Mouse (Mus musculus) liver, adult 2 months (tissue): ENCODE measurements around the gene Ifi47.

Source experiments
- CTCF ChIP-seq: fragments of 200-500 bp; IDR thresholded peaks from 2 replicates; pipeline ENCODE4 v1.5.1; 2011; ENCODE audit warnings: low read depth, low read length, control low read depth
- POLR2A ChIP-seq: fragments of 200-500 bp; IDR thresholded peaks from 2 replicates; pipeline ENCODE4 v1.6.1; 2011; ENCODE audit warnings: low read length, control low read depth; ENCODE audit not compliant: insufficient read depth; ENCODE audit errors: extremely low read depth

- no peak for TF ChIP-seq POLR2A
- TF ChIP-seq CTCF = no peak
Measured at GRCm38 (mm10) chr11:49119635-49120034, 43.2 kb downstream of the Ifi47 start.
